Mouse (Mus musculus) brain, adult 10 weeks (tissue): ENCODE measurements around the gene 4931428F04Rik. TPM values are rescaled to one million over a fixed set of nuclear protein-coding genes. Genes with fewer than 3 reads are reported as not detected.

Experiments used
- polyA plus RNA-seq: library from polyadenylated mRNA; stranded (reverse); fragments of 350-450 nt; fragmentation: Illumina TruSeq; extraction: RNeasy Lipid Tissue Mini Kit (QIAGEN cat#74804); gene quantifications from one replicate; pipeline ENCODE4 v1.2.3, GENCODE M21; 2015; ENCODE audit warnings: low read depth, low replicate concordance

The 4931428F04Rik gene
- polyA plus RNA-seq, result 18.4 TPM

DNA sequence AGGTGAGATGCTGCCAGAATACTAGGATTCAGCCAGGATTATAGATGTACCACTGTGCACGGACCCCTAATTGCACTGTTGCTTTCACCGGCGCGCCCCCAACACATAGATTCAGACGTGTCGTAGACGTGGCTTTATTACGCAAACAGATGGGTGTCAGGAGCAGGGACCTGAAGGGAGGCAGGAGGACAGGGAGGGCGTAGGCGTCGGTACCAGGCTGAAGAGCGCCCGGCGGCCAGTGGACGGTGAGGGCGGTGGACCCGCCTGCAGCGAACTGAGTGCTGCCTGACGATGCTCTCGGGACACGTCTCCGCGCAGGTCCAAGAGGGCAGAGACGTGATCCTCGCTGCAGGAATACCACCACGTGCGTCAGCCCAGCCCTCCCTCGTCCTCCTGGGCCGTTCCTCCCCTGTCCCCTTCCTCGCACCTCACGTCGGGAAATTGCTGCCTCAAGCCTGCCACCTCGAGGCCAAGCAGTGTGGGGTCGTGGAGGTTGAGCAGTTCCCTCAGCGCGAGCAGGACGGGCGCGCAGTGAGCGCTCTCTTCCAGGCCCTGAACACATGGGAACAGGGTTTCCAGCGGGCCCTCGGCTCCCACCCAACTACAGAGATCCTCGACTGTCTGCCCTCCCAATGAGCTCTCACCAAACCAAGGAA lies at the start of gene 4931428F04Rik:
4931428F04Rik (minus strand) TSS at position 60 of the 656 bp plus-strand sequence.

DNA sequence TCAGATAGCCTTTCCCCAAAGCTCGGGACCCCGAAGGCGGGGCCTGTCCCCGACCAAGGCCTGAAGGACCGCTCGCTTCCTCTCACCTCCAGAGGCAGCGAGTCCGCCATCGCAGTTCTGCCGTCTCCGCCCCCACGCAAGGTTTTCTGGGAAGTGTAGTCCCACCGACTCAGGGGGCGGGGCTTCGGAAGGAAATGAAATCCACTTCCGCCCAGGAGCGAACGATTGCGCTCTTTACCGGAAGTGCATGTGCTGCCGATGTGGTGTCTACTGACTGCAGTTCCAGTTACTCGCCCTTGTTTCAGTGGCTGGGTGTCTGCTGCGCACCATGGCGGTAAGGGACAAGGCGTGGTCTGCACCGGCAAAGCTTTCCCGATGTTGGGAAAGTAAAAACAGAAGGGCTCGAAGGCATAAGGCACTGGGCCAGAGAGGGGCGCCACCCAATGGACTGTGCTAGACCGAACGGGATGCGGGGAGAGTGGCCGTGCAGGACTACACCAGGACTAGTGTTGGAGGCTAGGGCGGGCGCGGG lies 36.5 kb upstream of the 4931428F04Rik start, which contains the start of the genes Lrrc29 and Tmem208:
Lrrc29 (minus strand) TSS at position 138 of the 532 bp plus-strand sequence.
Tmem208 (plus strand) TSS at position 214 of the 532 bp plus-strand sequence.

DNA sequence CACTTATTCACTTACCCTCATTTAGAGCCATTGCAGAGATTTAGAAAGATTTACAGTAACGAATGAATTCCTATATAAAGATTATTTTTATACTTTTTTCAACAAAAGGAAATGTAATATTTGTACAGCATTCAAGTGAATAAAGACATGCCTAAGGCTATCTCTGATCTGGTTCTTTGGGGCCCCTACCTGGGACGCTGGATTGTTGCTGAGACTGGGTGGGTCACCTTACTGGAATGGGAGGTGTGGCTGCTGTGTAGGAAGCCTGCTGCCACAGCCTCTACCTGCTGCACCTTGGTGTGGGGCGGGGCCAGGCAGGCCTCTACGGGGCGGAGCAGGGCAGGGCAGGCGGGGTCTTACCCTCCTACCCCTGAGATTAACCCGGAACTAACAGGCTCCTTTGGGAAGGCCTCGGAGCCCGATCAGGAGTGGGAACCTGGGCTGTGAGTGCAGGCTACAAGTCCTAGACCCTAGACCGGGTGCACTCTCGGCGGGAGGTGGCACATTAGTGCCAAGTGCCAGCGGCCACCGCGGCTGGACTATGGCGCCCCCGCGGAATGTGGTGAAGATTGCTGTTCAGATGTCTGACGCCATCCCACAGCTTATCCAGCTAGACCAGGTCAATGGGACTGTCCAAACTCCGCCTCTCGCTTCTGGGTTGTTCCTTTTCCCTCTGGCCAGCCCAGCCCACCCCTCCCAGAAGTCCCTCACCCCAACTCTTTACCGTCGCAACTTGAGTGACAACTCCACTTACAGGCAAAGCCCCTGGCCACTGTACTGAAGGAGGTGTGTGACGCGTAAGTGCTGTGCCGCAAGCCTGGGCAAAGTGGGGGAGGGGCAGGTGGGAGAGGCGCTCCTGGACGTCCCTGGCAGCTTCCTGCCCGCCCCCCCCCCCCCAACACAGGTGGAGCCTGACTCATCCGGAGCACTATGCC lies 15.8 kb upstream of the 4931428F04Rik start, which contains the start of gene Elmo3:
Elmo3 (plus strand) TSS at position 391 of the 935 bp plus-strand sequence.

DNA sequence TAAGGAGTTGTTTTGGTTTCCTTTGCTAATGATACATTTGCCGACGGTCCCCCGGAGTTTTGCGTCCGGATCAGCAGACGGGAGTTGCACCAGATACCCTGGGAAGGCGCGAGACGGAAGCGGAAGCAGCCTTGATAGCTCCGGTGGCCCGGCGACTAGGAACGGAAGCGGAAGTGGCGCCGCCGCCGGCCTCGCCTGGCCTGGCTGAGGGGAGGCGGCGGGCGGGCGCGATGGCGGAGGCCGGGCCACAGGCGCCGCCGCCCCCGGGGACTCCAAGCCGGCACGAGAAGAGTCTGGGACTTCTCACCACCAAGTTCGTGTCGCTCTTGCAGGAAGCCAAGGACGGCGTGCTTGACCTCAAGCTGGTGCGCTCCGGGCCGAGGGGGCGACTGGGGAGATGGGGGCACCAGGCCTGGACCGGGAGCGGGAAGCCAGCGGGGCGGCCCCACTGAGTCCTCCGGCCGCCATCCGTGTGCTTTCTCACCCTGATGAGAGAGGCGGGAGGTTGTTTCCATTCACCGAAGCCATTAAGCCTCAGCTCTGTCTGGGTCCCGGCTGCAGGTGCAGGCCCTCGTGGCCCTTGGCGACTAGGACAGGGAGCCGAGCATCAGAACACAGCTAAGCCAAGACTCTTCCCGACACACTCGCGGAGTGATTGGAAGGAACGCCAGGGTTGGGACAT lies 8.0 kb upstream of the 4931428F04Rik start, which contains the start of gene E2f4:
E2f4 (plus strand) TSS at position 153 of the 682 bp plus-strand sequence.

DNA sequence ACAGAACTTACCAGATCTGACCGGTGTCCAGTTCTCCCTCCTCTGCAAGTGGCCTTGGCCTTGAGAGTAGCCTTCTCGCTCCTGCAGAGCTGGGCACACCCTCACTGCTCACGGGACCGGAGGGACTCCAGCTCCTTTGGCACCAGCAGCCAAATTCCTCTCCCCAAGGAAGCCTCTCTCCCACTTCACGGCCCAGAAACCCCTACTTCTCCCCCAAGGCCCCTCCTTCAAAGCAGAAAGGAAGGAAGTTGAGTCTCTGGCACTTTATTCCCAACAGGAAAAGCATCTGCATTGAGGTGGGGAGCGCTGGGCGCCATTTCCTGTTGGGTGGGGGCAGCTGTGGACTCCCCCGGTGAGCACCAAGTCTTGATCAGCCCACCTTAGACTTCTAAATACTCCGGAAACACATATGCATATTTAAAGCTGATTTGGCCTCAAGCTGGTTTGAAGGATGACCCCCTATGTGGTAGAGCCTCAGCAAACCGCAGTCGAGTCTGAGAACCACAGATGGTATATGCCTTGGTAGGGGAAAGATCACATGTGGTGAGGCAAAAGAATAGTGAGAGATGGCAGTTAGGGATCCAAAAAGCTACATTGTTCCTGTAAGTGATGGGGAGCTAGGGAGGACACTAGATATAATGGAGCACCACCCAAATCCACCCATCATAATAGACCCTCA lies 6.4 kb upstream of the 4931428F04Rik start, which contains the start of gene Exoc3l:
Exoc3l (minus strand) TSS at position 207 of the 679 bp plus-strand sequence.

DNA sequence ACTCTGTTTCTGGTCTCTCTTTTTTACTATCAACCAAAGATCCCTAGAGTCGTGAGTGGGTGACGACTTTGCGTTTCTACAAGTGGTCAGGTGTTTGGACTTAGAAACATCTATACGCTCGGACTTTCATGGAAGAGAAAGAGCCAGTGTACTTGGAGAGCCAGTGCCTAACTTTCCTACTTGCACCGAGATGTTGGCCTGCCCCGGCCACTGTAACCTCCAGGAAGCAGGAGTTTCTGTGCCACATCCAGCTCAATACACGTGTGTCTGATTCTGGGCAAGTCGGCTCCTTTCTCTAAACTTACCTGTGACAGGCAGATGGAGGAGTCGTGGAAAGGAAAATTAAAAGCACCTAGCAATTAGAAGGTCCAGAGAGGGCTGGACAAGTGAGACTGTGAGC lies 13.8 kb downstream of the 4931428F04Rik start, which contains the start of gene Nol3:
Nol3 (plus strand) TSS at position 301 of the 400 bp plus-strand sequence.

DNA sequence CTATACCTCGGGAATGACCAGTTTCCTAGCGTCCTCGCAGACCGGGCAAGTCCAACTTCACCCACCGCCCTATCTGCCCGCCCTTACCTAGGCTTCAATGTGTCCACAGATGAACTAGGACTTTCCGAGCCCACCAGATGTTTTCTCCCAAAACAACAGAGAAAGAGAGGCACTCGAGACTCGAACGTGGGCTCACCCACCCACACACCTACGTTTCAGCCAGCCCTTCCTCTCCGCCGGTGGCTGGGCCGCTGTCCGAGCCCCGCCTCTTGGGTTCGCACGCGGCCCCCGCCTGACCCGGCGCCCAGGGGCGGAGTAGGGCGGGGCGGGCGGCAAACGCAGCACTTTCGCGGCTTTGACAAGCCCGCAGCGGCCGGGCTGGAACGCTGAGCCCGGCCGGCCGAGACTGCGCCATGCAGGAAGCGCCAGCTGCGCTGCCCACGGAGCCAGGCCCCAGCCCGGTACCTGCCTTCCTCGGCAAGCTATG lies 20.2 kb downstream of the 4931428F04Rik start, which contains the start of gene Hsf4:
Hsf4 (plus strand) TSS at position 341 of the 487 bp plus-strand sequence.

DNA sequence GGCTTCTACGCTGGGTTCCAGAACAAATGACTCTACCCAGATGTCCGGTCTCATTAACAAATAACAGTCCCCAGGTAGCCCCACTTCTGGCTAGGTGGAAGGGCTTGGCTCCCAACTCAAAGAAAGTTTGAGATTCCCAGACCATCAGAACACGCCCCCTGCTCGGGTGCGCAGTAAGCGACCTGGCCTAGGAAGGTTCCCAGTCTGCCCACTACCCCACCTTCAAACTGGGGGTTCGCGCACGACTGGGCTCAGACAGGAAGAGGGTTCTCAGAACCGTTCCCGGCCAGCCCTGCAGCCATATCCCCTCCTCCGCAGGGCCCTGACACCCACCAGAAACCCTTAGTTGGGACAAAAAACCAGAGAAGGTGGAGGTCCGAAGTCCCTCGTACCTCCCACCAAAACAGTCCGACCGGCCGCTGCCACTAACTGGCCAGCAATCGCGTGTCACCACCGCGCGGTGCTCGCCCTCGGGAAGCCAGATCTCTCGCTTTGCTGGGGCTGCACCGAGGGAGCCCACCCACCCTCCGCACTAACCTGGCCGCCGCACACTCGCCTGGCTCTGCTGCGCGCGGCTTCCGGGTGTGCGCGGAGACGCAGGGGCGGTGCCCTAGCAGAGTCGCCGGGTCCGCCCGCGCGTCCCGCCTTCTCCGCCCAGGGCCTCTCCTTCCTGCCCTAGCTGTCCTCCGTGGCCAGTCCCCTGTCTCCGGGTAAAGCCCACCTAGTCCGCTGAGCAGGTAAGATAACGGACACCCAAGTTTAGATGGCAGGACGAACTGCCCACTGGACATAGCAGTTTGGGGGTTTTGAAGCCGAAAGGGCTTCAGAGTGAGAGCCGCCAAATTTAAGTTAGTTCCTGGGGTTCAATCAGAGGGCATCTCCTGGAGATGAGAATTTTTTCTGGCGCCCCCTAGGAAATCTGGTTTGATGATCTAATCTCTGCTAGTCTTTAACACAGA lies 25.4 kb downstream of the 4931428F04Rik start, which contains the start of the genes Tradd and Fbxl8:
Tradd (minus strand) TSS at position 586 of the 959 bp plus-strand sequence.
Fbxl8 (plus strand) TSS at position 625 of the 959 bp plus-strand sequence.

DNA sequence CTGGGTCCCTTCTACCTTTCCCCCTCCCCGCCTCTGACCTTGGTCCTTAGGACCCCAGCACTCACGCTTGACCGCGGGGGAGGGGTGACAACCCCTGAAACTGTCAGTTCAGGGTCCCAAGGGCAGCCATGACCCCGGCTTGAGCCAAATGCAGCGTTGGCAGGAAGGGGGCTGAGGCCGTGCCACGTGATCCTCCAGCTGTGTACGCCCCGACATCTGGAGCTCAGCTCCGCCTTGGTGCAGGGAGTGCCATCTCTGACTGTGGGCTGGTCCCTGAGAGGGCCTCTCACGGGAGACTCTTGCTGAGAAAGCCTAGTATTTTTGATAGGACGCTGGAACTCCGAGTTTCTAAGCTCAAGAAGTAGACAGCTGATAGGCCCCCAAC lies 34.7 kb downstream of the 4931428F04Rik start, which contains the start of gene B3gnt9:
B3gnt9 (minus strand) TSS at position 188 of the 385 bp plus-strand sequence.

Other genes with a start within 250 kb of the 4931428F04Rik start
- gene Ces3a, start 241.3 kb downstream of the 4931428F04Rik start, polyA plus RNA-seq, result 0.52 TPM
- not detected for gene Ces3b, start 206.1 kb downstream of the 4931428F04Rik start, polyA plus RNA-seq
- gene Ces4a, start 158.1 kb downstream of the 4931428F04Rik start, polyA plus RNA-seq, result not detected
- 23.1 TPM for gene Cbfb, start 119.2 kb downstream of the 4931428F04Rik start, polyA plus RNA-seq
- 30.8 TPM for gene D230025D16Rik, start 64.7 kb downstream of the 4931428F04Rik start, polyA plus RNA-seq
- gene B3gnt9, start 34.7 kb downstream of the 4931428F04Rik start, polyA plus RNA-seq, result 4.0 TPM
- 11.9 TPM for gene Tradd, start 25.3 kb downstream of the 4931428F04Rik start, polyA plus RNA-seq
- 0.62 TPM for gene Fbxl8, start 25.2 kb downstream of the 4931428F04Rik start, polyA plus RNA-seq
- 18.8 TPM for gene Hsf4, start 20.1 kb downstream of the 4931428F04Rik start, polyA plus RNA-seq
- 13.3 TPM for gene Nol3, start 13.7 kb downstream of the 4931428F04Rik start, polyA plus RNA-seq
- 1.3 TPM for gene Exoc3l, start 6.2 kb upstream of the 4931428F04Rik start, polyA plus RNA-seq
- gene E2f4, start 7.8 kb upstream of the 4931428F04Rik start, polyA plus RNA-seq, result 30.4 TPM
- 2.6 TPM for gene Elmo3, start 15.7 kb upstream of the 4931428F04Rik start, polyA plus RNA-seq
- gene Lrrc29, start 36.4 kb upstream of the 4931428F04Rik start, polyA plus RNA-seq, result 1.5 TPM
- gene Tmem208, start 36.5 kb upstream of the 4931428F04Rik start, polyA plus RNA-seq, result 88.0 TPM
- gene Fhod1, start 58.1 kb upstream of the 4931428F04Rik start, polyA plus RNA-seq, result 2.8 TPM
- 24.9 TPM for gene Slc9a5, start 59.0 kb upstream of the 4931428F04Rik start, polyA plus RNA-seq
- gene Plekhg4, start 83.4 kb upstream of the 4931428F04Rik start, polyA plus RNA-seq, result 2.6 TPM
- not detected for gene Kctd19, start 123.6 kb upstream of the 4931428F04Rik start, polyA plus RNA-seq
- 1.2 TPM for gene Lrrc36, start 123.7 kb upstream of the 4931428F04Rik start, polyA plus RNA-seq
- 110 TPM for gene Tppp3, start 181.7 kb upstream of the 4931428F04Rik start, polyA plus RNA-seq
- 33.3 TPM for gene Zdhhc1, start 207.0 kb upstream of the 4931428F04Rik start, polyA plus RNA-seq
- gene Hsd11b2, start 228.9 kb upstream of the 4931428F04Rik start, polyA plus RNA-seq, result not detected